Mouse (Mus musculus) frontal cortex, adult 2 months (tissue): ENCODE results near the gene Kpna4. TPM values are rescaled to one million over a fixed set of nuclear protein-coding genes. Genes with fewer than 3 reads are reported as not detected.

Experiments
- DNase-seq, 2 experiments: peaks; one replicate each; pipeline ENCODE4 v3.0.0; 2022; ENCODE audit warnings: low spot score in 1 of 2; ENCODE audit errors: extremely low spot score in 1 of 2
- polyA plus RNA-seq: library from polyadenylated mRNA; depleted of rRNA; stranded (reverse); fragments of >200 nt; gene quantifications from 2 replicates; pipeline ENCODE4 v1.2.3, GENCODE M21; 2012; rRNA removed

Kpna4 gene
- polyA plus RNA-seq, 1 experiment: 40.6 TPM

GRCm38 (mm10) chr3:69017181-69017580, 109.7 kb downstream of the Kpna4 start:
- no peak for DNase-seq

Other genes starting within 250 kb of the Kpna4 start
- 17.1 and 17.8 TPM in 2 replicates for gene Ift80, start 122.5 kb downstream of the Kpna4 start, polyA plus RNA-seq
- gene Smc4, start 122.4 kb downstream of the Kpna4 start, polyA plus RNA-seq: 3.9 and 4.6 TPM in 2 replicates
- gene Trim59, start 82.4 kb downstream of the Kpna4 start, polyA plus RNA-seq: 9.4 and 10.0 TPM in 2 replicates
- not detected in 2 replicates for gene Arl14, start 95.3 kb upstream of the Kpna4 start, polyA plus RNA-seq
- gene Ppm1l, start 189.7 kb upstream of the Kpna4 start, polyA plus RNA-seq: 29.5 and 32.2 TPM in 2 replicates